Mouse (Mus musculus) thymus, postnatal 36 days (tissue): Measurements from ENCODE around the gene Ppt2.

Experiments used
- DNase-seq, 2 experiments: peaks; one replicate each; pipeline ENCODE4 v3.0.0; 2022; ENCODE audit warnings: mixed read lengths in 2 of 2

Ppt2 gene

DNA sequence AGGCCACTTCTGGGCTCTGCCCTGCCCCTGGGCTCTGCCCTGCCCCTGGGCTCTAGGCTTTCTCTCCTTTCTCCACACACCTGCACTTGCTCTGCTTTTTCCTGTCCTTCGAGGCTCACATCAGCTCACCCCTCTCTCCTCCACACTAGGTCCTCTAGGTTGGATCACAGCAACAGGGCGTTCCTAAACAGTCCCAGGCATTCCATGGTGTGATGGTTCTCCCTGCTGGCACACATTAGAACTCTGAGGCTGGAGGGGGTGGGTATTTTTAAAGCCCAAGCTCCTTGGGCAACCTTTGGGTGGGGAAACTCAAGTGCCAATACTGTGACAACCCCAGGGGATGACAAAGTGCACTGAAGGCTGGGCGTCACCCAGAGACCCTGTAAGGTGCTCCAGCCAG lies 9.1 kb upstream of the Ppt2 start:
- DNase-seq: no peak

DNA sequence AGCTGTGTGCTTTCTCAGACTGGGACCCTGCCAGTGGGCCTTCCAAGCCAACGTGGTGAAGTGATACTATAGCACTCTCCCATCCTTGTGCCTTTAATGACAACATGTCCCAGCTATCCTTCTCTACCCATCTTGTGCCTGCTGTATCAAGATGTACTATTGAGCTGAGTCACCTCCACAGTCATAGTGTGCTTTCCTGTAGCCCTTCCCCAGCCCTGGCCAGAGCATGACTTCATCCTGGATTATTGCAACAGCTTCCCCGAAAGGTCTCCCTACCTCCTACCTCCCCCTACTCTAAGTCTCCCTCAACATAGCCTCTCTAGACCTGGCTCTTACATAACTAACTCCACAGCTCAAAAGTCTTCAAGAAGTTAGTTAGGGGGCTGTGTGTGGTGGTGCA lies 7.4 kb upstream of the Ppt2 start:
- DNase-seq: no peak

DNA sequence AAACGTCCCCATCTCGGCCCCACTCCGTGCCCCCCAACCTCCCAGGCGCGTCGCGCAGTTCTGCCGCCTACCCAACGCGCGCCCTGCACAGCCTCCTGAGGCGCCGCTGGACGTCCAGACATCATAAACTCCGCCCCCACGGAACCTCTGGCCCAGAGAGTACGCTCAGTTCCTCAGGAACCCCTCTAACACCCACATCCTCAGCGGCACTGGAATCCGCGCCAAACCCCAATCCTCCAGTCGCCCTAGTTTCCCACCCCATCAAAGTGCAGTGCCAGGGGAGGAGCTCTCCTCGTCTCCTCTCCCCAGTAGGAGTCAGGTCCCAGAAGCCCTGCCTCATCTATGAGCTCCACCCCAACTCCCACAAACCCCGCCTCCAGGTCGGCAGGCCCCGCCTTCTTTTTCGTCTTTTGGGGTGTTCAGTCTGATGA lies 4.0 kb upstream of the Ppt2 start:
- DNase-seq: peak; percentile 86 to 91

DNA sequence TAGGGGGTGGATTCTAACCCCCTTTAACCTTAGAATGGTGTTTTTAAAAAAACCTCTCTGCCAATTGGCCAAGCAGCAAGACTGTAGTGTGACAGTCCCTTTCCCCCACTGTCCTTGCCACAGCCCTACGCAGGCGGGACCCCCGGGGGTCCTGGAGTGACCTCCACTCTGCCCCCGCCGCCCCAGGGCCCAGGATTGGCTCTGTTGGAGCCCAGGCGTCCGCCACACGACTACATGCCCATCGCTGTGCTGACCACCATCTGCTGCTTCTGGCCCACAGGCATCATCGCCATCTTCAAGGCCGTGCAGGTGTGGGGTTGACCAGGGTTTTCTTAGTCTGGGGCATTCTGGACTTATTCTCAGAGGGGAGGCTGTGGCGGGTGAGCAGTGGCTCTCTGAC lies 3.3 kb upstream of the Ppt2 start:
- peak; percentile 26 to 51 for DNase-seq

DNA sequence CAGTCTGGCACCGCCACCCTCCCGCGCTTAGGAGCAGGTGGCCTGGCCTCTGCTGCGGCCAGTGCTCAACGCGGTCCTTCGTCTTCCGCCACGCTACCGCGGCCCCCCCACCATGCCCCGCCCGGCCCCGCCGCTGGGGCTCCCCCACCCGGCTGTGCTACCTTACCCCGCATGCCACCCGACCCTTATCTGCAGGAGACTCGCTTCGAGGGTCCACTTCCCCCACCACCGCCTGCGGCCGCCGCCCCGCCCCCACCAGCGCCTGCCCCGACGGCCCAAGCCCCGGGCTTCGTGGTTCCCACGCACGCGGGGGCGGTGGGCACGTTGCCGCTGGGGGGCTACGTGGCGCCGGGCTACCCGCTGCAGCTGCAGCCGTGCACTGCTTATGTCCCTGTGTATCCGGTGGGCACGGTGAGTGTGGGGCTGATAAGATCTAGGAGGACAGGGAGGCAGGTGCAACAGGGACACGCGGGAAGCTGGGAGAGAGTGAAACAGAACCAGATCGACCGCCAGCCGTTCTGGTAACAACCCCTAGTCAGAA lies 2.5 kb upstream of the Ppt2 start:
- peak; percentile 74 to 83 for DNase-seq

DNA sequence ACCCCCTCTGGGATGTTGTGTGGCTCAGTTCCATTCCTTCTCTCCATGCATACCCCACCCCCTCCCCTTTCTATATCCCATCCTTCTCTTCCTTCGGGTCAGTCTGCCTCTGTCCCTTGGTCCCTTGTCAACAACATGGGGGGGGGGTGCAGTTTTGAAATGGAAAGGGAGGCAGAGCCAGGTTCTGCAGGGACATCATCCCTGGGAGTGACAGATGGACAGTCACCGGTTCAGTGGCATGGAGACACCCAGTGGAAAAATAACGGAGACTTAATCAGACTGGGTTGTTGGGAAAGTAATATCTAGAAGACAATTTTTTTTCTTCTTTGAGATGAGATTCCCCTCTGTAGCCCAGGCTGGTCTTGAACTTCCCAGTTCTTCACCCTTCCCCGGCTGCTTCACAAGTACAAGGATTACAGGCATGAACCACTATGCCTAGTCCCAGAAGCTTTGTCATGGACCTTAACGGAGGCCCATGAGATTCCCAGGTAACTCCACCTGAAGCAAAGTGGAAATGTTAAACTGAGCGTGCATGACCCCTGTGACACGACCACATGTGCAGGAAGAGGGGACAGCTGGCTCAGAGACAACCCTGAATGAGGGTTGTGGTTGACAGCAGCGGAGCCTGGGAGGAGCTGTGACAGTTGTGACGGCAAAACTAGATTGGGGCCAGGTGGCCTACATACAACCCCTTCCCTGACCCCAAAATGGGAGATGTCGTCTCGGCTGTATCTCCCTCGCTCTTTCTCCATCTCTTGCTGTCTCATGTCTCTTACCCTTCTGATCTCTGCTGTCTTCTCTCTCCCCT lies 1.7 kb upstream of the Ppt2 start:
- DNase-seq: peak; percentile 75 to 88

DNA sequence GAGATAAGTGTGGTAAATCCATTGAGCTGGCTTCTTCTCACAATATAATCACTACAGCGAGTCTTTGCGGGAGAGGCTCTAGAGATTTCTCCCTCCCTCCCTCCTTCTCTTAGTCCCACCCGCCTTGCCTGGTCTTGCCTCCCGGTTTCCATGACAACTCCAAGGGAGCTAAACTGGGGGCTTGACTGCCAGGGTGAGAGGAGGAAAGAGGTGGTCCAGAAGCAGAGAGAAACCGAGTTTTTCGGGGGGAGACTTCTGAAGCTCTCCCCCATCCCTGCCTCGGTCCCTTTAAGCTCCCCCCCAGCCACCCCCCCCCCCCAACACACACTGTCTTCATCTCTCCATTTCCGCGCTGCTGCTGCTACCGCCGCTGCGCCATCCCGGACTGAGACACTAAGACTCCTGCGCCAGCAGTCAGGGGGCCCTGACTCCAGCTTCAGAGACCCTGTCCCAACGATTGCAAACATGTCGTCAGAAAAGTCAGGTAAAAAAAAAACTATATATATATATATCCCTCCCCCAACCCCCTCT lies 976 bp upstream of the Ppt2 start, which contains the start of gene Prrt1:
Gene Prrt1 (plus strand): TSS at position 313 of the 531 bp plus-strand sequence.
- peak; percentile 57 to 71 for DNase-seq

DNA sequence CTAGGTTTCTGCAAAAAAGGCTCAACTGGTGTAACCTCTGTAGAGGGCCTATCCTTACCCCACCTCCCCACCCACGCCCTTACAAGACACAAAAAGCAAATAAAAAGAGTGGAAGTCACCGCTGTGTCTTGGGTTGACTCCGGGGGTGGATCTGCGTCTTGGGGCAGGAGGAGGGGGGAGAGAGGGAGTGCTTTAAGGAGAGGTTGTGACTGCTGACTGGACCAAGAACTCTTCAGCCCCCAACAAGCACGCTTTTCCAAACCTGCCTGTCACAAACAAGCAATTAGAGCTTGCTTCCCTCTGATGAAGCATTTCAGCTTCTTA lies 296 bp upstream of the Ppt2 start:
- DNase-seq: peak; percentile 49 to 56

DNA sequence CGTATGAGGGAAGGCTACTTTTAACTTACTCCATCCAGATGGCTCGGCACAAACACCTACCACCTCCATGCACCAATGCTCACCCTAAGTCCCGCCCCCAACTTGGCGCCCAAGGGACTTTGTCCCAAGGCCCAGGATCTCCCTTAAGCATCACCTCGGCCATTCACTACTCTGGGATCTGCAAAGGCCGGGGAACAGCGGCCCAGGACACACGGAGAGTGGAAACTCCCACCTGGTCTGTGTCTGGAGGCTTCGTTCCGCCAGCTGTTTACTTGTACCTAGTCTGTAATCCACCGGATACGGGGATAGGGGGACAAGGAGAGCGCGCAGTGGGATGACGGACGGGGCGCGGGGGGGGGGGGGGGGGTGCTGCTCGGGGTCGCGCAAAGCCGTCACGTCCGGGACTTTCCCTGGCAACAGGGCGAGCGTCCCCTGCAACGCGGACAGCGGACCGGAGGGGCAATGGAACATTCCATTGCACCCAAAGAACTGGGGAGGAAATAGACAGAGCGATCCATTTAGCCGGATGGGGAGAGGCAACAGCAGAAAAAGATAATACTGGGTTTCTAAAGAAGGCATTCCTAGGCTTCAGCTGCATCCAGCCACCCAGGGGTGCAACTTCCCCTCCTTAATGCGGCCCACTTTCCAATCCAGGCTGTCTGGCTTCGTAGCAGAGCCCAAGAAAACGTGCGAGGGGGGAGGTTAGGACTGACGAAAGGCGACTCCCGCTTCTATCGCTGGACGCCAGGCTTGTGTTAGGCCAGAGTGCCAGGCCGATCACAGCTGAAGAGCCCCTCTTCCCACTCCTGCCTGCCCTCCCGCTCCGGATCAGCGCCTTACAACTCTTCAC lies 992 bp downstream of the Ppt2 start:
- DNase-seq: peak; percentile 76 to 86

DNA sequence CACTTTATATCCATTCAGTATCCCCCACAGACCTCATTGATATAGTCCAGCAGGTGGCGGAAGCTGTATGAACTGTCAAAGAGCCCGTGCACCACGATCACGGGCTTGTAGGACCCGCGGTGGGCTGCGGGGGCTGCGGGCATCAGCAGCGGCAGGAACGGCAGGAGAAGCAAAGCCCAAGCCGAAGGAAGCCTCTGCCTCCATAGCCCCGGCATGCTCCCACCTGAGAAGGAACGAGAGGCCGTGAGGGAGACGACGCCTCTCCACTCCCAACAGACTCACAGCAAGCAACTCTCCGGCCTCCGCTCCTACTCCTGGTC lies 1.6 kb downstream of the Ppt2 start:
- DNase-seq: peak; percentile 61 to 69

DNA sequence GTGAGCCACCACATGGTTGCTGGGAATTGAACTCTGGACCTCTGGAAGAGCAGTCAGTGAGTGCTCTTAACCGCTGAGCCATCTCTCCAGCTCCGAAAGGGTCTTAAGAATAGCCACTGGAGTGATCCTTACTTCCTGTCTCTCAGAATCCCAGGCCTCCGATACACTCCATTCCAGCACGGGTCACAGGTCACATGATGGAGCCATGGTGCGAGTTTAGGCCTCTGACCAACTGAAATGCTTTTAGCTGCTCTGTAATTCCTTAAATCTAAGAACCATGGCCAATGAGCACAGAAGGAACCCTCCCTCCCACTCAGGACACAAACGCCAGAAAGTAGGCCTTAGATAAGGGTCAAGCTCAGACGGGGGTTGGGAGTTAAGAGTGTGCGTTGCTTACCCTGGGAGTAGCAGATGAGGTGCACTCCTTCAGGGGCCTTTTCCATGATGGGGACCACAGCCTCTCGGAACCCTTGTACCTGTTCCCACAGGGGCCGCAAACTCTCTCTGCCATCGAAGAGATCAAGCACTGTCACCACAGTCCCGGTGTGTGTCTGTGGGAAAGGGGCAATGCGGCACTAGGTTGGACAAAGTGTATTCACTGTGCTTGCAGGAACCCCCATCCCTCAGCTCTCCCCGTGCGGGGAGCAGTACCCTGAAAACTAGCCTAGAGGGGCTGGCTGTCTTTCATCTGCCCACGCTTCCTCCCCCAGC lies 2.1 kb downstream of the Ppt2 start:
- no peak for DNase-seq

DNA sequence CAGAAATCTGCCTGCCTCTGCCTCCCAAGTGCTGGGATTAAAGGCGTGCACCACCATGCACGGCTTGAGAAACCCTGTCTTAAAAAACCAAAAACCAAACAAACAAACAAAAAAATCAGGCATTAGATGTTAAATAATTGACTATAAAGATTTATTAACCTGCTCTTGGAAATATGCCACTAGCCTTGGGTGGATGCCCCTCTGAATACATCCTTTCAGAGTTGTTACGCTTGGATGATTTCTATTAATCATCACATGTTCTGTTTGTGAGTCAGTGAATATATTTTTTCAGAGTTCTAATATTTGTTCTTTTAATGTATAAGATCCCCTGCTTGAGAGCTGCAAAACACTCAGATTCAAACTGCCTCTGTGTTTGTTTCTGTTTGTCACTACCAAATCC lies 3.3 kb downstream of the Ppt2 start:
- DNase-seq: no peak

DNA sequence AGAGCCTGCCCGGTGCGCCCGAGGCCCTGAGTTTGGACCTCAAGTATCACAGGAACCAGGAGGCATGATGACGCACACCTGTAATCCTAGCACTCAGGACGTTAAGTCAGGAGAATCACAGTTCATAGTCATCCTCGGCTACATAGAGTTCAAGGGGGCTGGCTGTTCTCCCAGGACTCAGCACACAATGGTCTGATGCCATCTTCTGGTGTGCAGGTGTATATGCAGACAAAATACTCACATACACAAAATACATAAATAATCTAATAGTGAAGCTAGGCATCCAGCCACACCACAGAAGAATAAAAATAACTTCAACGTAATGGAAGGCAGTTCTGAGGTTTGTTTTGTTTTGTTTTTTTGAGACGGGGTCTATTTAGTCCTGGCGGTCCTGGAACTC lies 5.1 kb downstream of the Ppt2 start:
- no peak for DNase-seq

DNA sequence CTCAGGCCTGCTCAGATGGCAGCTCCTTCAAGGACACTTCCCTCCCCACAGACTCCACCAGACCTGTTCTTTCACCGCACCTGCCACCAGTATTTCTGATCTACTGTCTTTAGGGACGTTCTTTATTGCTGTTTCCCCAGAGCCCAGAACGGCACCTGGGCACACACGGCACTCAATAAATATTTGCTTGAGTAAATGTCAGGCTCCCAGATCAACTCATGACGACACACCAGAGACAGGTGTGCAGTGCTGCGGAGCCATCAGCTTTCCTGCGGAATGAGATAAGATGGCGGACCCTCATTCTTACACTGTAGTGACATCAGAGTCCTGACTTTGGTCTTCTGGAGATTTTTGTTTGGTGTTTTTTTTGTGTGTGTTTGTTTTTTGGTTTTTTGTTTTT lies 7.3 kb downstream of the Ppt2 start:
- no peak for DNase-seq

DNA sequence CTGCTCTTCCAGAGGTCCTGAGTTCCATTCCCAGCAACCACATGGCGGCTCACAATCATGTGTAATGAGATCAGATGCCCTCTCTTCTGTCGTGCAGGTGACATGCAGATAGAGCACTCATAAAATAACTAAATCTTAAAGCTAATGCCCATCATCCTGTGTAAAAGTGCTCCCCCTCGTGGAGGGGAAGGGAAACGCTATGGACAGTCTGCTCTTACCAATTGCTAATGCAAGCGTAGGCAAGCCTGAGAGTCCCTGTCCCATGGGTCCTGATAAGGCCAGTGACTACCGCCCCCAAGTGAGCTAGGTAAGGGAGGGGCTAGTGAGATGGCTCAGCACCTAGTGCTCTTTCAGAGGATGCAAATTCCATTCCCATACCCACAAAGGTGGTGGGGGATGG lies 9.3 kb downstream of the Ppt2 start:
- DNase-seq: peak; percentile 79 to 83

DNA sequence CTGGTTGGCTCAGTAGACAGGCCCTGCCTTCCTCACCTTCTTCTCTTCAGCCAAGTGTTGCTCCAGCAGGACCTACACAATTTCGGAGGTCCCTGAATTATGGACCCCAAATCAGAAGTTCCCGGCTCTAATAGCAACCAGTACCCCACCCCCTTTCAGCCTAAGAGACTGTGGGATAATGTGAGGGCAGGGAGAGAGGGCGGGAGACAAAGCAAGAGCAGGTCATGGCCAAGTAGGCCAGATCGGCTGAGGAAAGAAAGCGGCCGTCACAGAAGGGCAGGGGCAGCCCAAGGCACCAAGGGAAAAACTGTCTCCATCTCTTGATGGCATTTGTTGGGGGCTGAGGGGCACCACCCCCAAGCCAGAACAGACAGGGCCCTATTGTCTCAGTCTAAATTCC lies 12.4 kb downstream of the Ppt2 start, which contains the start of gene Egfl8:
Gene Egfl8 (minus strand): TSS at position 101 of the 400 bp plus-strand sequence.
- no peak for DNase-seq

DNA sequence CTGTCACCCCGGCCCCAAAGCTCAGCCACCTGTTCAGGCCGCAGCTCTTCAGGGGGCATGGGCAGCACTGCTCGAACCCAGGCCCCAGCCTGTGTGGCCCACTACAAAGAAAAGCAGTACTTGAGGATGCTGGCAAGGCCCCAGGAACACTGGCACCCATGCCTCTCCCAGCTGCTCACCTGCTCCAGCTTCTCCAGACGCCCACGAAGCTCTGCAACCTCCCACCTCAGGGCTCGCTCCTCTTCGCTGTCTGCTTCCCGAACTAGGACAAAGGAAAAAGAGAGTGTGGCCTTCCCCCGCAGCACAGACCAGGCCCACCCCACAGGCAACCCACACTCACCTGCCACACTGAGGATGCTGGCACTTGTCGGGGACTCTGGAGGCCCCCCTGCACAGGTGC lies 14.5 kb downstream of the Ppt2 start:
- no peak for DNase-seq

DNA sequence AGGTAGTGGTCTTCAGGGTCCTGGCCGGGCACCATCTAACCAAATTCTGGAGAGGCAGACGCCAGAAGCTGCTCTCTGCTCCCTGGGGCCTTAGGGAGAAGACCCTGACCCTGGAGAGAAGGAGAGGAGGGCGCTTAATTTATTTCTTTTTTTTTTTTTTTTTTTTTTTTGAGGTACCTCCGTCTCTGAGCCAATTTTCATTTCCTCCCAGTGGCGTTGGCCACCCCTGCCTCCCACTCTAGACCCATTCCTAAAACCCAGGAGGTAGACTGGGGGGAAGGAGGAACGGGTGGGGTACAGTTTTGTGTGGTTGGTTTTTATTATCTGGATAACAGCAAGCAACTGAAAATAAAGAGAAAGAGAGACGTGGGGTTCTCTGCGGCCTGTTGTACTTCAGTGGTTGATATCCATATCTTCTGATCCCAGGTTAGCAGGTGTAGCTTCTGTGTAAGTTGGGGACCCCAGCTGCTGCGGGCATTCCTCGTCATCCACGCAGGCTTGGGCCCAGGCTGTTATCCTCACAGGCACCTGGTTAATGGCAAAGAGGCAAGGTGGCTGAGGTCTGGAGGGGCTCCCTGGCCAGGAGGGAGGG lies 15.2 kb downstream of the Ppt2 start:
- DNase-seq: no peak

DNA sequence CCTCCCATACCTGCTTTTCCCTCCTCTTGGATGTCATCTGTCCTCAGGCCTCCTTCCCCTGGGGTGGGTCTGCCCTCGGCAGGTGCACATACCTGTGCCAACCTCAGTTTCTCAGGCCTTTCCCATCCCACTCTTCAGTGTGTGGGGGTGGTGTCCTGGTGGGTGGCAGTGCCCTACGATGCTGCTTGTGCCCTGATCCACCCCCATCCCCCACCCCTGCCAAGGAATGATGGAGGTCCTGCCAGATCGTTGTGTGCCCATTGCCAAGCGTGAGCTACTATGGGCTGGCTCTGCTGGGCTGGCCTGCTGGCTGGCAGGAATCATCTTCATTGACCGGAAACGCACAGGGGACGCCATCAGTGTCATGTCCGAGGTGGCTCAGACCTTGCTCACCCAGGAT lies 17.3 kb downstream of the Ppt2 start:
- DNase-seq: no peak

DNA sequence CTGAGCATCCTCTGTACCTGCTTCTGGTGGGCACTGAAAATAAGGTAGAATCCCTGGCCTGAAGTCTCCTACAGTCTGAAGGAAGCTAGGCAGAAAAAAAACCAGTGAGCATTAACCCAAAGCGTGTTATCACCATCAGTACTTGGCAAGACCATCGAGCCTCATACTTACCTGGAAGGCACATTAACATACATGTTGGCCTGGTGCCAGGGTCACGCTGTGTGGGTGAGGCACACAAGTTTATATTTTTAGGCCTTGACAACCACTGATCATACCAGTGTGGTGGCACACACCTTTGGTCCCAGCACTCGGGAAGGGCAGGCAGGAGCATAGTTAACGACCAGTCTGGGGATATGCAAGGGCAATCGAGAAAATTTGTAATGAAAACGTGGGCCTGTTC lies 20.3 kb downstream of the Ppt2 start:
- no peak for DNase-seq

DNA sequence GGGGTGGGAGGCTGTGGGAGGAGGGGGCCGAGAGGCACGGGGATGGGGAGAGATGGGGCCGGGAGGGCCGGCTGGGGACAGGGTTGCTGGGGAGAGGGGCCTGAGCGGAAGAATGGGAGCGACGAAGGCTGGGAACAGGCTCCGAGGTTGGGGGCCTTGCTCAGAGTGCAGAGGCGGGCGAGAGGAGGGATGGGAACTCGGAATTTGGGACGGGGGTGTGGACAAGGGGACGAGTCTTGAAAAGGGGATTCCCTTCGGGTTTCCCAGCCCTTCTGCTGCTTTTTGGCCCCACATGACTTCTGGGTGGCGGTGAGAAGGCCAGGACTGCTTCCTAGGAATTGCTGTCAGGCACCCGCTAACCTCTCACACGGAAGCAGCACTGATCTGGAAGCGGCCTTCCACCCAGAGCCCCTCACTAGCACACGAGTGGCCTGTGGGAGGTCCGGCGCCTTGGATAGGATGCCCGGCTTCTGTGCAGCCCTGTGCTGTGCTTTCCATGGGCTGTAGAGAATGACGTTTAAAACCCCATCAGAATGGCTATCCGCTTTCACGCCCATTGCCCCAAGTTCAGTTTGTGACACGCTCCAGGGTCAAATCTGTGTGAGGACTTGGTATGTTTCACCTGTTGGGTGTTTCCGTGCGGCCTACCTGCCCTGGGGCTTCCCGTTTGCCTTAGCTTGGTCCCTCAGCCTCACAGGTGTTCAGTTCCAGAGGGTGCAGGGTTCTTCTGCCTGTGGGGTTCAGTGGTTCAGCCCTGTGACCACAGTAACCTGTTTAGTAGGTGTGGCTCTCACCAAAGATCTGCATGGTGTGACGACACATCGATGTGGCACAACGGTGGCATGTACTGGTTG lies 21.9 kb downstream of the Ppt2 start:
- peak in 1 of 2 experiments; percentile 25 for DNase-seq

DNA sequence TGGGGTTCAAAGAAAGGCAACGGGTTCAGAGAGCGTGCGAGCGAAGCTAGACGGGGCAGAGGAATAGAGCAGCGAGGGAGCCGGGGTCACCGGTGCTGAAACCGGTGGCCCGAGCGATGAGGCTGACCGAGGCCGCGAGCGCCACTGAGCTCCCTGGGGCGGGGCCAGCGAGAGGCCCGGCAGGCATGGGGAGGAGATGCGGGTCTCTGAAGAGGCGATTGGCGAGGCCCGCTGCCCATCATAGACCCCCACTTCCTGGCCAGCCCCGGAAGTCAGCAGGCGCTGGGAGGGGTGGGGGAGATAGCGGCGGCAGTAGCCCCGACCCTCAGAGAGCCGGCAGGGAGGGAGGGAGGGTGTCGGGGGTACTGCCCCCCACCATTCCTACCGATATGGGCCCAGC lies 22.7 kb downstream of the Ppt2 start:
- peak; percentile 97 for DNase-seq
